Mouse (Mus musculus): Measurements from ENCODE around the gene Zdhhc1.

GRCm38 (mm10) chr8:105514656-105515055 is 18.0 kb upstream of the Zdhhc1 start:
- TF ChIP-seq MAZ (IDR thresholded peaks at IDR 0.05; ENCODE audit: low read depth, low read length) (no peak), GATA1 (IDR thresholded peaks at IDR 0.05; ENCODE audit: low read depth, low read length) (no peak), TAL1 (IDR thresholded peaks at IDR 0.05; ENCODE audit: low read length) (no peak), RCOR1 (IDR thresholded peaks at IDR 0.05; ENCODE audit: low read depth, low read length) (no peak), ZC3H11A (IDR thresholded peaks at IDR 0.05; ENCODE audit: low read depth, low read length) (no peak), CTCF (IDR thresholded peaks at IDR 0.05 in 2 of 3, conservative IDR thresholded peaks at IDR 0.05 in 1 of 3; ENCODE audit: control insufficient read depth in 1 of 3, insufficient read depth in 1 of 3, low read depth in 2 of 3, low read length in 3 of 3, poor library complexity in 1 of 3, severe bottlenecking in 1 of 3) (no peak), MAFK (IDR thresholded peaks at IDR 0.05; ENCODE audit: borderline replicate concordance, low read depth, low read length) (no peak), USF1 (IDR thresholded peaks at IDR 0.05; ENCODE audit: low read depth, low read length) (no peak), MYC (IDR thresholded peaks at IDR 0.05; ENCODE audit: low read depth, low read length) (no peak)

All from MEL (cell line).